Mouse (Mus musculus): ENCODE measurements at regions not wholly inside any gene's neighbourhood (a gene's known extent, or its start where the extent isn't known, plus 50 kb on each side); places are given as distances from the start of the nearest gene placed in this dataset.

DNA sequence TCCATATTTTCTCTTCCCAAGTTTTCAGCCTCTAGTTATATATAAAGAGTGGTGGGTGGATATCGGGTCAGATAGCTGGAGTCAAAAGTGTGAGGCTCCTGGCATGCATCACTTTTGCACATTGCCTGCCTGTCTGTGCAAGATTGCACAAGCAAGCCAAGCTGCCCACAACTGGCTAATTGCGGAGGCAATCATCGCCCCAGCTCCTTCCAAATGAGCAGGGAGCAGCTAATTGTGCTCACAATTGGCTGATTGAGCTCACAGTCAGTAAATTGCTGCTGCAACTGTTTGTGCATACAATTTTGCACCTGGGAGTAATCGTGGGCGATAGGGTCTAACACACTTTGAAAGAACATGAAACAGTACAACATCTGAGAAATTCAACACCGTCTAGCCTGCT, 455.5 kb downstream of the Dhx35 start:
- TF ChIP-seq CTCF (IDR thresholded peaks at IDR 0.05 in 2 of 3, conservative IDR thresholded peaks at IDR 0.05 in 1 of 3; ENCODE audit: control insufficient read depth in 1 of 3, insufficient read depth in 1 of 3, low read depth in 2 of 3, low read length in 3 of 3, poor library complexity in 1 of 3, severe bottlenecking in 1 of 3) (no peak), ELF1 (IDR thresholded peaks at IDR 0.05; ENCODE audit: low read depth, low read length) (no peak), EP300 (IDR thresholded peaks at IDR 0.05; ENCODE audit: low read depth in 1 of 2, low read length in 2 of 2) (no peak), SMC3 (IDR thresholded peaks at IDR 0.05; ENCODE audit: low read depth, low read length) (no peak), GABPA (IDR thresholded peaks at IDR 0.05; ENCODE audit: low read depth, low read length) (no peak)
